Mouse (Mus musculus): ENCODE results near the gene Aqp2.

Gene Aqp2

DNA sequence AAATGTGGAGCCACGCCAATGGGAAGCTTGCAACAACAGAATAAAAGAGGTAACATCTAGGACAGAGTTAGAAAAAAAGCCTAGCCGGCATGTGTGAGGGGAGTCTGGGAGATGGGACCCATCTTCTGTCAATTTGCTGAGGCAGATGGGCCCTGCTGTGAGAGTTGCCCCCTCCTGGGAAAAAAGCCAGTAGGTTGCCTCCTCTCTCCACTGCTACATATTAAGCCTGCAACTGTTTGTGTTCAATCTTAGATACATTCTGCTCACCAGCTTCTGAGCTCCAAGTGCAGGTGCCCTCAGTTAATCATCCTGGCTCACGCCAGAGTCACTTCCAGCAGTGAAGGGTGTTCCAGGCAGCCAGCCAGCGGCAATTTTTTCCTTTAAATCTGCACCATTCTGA is 41.0 kb downstream of the Aqp2 start:
- DNase-seq, result no peak

DNA sequence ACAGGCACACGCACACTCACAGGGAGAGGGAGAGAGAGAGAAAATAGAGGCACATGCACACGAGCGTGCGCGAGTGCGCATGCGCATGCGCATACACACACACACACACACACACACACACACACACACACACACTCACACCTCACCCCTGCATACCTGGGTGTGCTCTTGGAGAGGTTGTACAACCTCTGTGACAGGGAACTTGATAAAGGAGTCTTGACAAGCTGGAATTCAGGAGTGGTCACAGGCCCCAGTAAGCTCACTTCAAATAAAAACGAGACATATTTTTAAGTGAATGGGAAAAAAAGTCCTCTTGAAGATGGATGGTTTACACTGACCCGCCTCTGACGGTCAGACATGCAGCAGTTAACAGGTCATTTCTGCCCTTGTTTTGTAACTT is 43.2 kb downstream of the Aqp2 start:
- DNase-seq, result no peak

DNA sequence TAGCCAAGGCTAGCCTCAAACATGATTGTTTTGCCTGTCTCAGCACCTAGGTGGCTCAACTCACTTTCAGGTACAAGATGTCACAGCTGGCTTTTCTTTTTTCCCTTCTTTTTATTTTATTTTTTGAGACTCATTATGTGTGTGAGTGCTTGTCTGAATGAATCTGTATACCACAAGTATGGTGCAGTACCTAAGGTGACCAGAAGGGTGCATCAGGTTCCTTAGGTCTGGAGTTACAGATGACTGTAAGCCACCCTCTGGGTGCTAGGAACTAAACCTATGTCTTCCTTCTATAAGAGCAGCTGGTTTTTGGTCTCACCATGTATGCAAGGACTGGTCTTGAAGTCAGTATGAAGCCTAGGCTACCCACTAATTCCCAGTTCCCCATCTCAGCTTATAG is 52.8 kb downstream of the Aqp2 start:
- no peak for DNase-seq
